Mouse (Mus musculus) layer of hippocampus, postnatal 25 days (tissue): Measurements from ENCODE around the gene Cryl1. TPM values are rescaled to one million over a fixed set of nuclear protein-coding genes. Genes with fewer than 3 reads are reported as not detected.

Experiments
- DNase-seq, 2 experiments: peaks; one replicate each; pipeline ENCODE4 v3.0.0; 2022; ENCODE audit warnings: mixed read lengths in 2 of 2, low spot score in 1 of 2; ENCODE audit errors: extremely low spot score in 1 of 2
- total RNA-seq, 2 experiments: library from RNA; stranded (reverse); gene quantifications; 2 replicates each; pipeline ENCODE4 v1.2.3; 2021

Cryl1 gene
- total RNA-seq = 10 to 100 TPM; 18.1 to 21.4 TPM

GRCm38 (mm10) chr14:57398065-57398757 is at the start of gene Cryl1:
TSS of gene Cryl1 (minus strand) at chr14:57398529.
- peak; percentile 85 to 86 for DNase-seq

- DNase-seq = no peak
These were observed 32.1 kb upstream of the Cryl1 start for GRCm38 (mm10) chr14:57430451-57430850.

GRCm38 (mm10) chr14:57424212-57424561 is 25.9 kb upstream of the Cryl1 start:
- peak in 1 of 2 experiments; percentile 20 for DNase-seq

GRCm38 (mm10) chr14:57423432-57424211 is 25.3 kb upstream of the Cryl1 start, which contains the start of gene Ift88:
TSS of gene Ift88 (plus strand) at chr14:57424062.
- peak; percentile 91 to 92 for DNase-seq

GRCm38 (mm10) chr14:57417187-57417586 is 18.9 kb upstream of the Cryl1 start:
- no peak for DNase-seq

- DNase-seq = no peak
These were observed 13.8 kb upstream of the Cryl1 start for GRCm38 (mm10) chr14:57412166-57412565.

- no peak for DNase-seq
These were observed 10.8 kb upstream of the Cryl1 start for GRCm38 (mm10) chr14:57409106-57409505.

- DNase-seq = no peak
These were observed 9.8 kb upstream of the Cryl1 start for GRCm38 (mm10) chr14:57408100-57408499.

- peak in 1 of 2 experiments; percentile 30 for DNase-seq
These were observed 9.0 kb upstream of the Cryl1 start for GRCm38 (mm10) chr14:57407039-57407987.

GRCm38 (mm10) chr14:57402815-57403214 is 4.5 kb upstream of the Cryl1 start:
- DNase-seq = no peak

- no peak for DNase-seq
These were observed 591 bp upstream of the Cryl1 start for GRCm38 (mm10) chr14:57398813-57399427.

- no peak for DNase-seq
These were observed 1.1 kb downstream of the Cryl1 start for GRCm38 (mm10) chr14:57397221-57397620.

GRCm38 (mm10) chr14:57395470-57395869 is 2.9 kb downstream of the Cryl1 start:
- no peak for DNase-seq

GRCm38 (mm10) chr14:57392278-57392677 is 6.1 kb downstream of the Cryl1 start:
- DNase-seq = no peak

GRCm38 (mm10) chr14:57391621-57392020 is 6.7 kb downstream of the Cryl1 start:
- no peak for DNase-seq

- DNase-seq = no peak
These were observed 11.4 kb downstream of the Cryl1 start for GRCm38 (mm10) chr14:57386758-57387561.

GRCm38 (mm10) chr14:57385667-57386066 is 12.7 kb downstream of the Cryl1 start:
- no peak for DNase-seq

GRCm38 (mm10) chr14:57377531-57377930 is 20.8 kb downstream of the Cryl1 start:
- DNase-seq = no peak

GRCm38 (mm10) chr14:57376956-57377355 is 21.4 kb downstream of the Cryl1 start:
- DNase-seq = no peak
